Mouse (Mus musculus) midbrain, embryonic 16.5 days (tissue): Measurements from ENCODE around the gene Zfp580. TPM values are rescaled to one million over a fixed set of nuclear protein-coding genes. Genes with fewer than 3 reads are reported as not detected.

Experiments used
- ATAC-seq: fragments of 200-750 bp; cut with Nextera tagmentation; 2 replicates; pipeline ENCODE4 v1.8.0; 2017; ENCODE audit warnings: moderate TSS enrichment
- H3K27ac ChIP-seq: fragments of 300-500 bp; sonication (generic); 2 replicates; pipeline ENCODE4 v1.5.1; 2014; ENCODE audit warnings: mild to moderate bottlenecking, low read length, mixed read lengths
- H3K27me3 ChIP-seq: fragments of 300-500 bp; sonication (generic); 2 replicates; pipeline ENCODE4 v1.6.1; 2014; ENCODE audit warnings: low read depth, low read length, mixed read lengths; ENCODE audit not compliant: control insufficient read depth, insufficient read depth
- H3K36me3 ChIP-seq: fragments of 300-500 bp; sonication (generic); 2 replicates; pipeline ENCODE4 v1.6.1; 2014; ENCODE audit warnings: mild to moderate bottlenecking, low read length, moderate library complexity, mixed read lengths; ENCODE audit not compliant: control insufficient read depth, insufficient read depth
- H3K4me1 ChIP-seq: fragments of 300-500 bp; sonication (generic); 2 replicates; pipeline ENCODE4 v1.6.1; 2014; ENCODE audit warnings: mild to moderate bottlenecking, low read length, mixed read lengths; ENCODE audit not compliant: control insufficient read depth, insufficient read depth
- H3K4me2 ChIP-seq: fragments of 300-500 bp; sonication (generic); 2 replicates; pipeline ENCODE4 v1.6.1; 2014; ENCODE audit warnings: mild to moderate bottlenecking, low read length, mixed read lengths
- H3K4me3 ChIP-seq: fragments of 300-500 bp; sonication (generic); 2 replicates; pipeline ENCODE4 v1.5.1; 2014; ENCODE audit warnings: low read depth, mild to moderate bottlenecking, low read length, moderate library complexity, mixed read lengths
- H3K9ac ChIP-seq: fragments of 300-500 bp; sonication (generic); 2 replicates; pipeline ENCODE4 v1.6.1; 2014; ENCODE audit warnings: low read depth, low read length, mixed read lengths
- H3K9me3 ChIP-seq: fragments of 300-500 bp; sonication (generic); replicated peaks from 2 replicates; pipeline ENCODE4 v1.6.1; 2014; ENCODE audit warnings: mild to moderate bottlenecking, low read length, mixed read lengths; ENCODE audit not compliant: control insufficient read depth, poor library complexity, severe bottlenecking
- WGBS: fragments of 180-500 bp; shearing (Covaris S2); extraction: QIAGEN DNeasy Blood & Tissue Kit; methylation state at CpG from one replicate; pipeline ENCODE4 v1.1.7; 2014; 5-methylcytosine and 5-hydroxymethylcytosine counted together
- polyA plus RNA-seq: library from polyadenylated mRNA; unstranded; fragments of >200 nt; fragmentation: Nextera tagmentation; extraction: Ambion mirVana; gene quantifications from 2 replicates; pipeline ENCODE4 v1.2.1, GENCODE M21; 2015

Zfp580 gene
- polyA plus RNA-seq, 1 experiment from 2014 or later: 117 TPM

GRCm38 (mm10) chr7:5030554-5031275 is 20.6 kb upstream of the Zfp580 start:
- ATAC-seq: no peak
- WGBS: 85% methylated on average over 63 of the region's 63 CpGs
- H3K4me2 ChIP-seq: no peak overlapping the region
- H3K4me3 ChIP-seq: no peak overlapping the region
- H3K4me1 ChIP-seq: no peaks in the 10 kb centered on the region
- no peak overlapping the region for H3K27ac ChIP-seq
- H3K9me3 ChIP-seq: peaks cover 14% of the 10 kb centered on the region
- H3K36me3 ChIP-seq: peaks cover 44% of the 10 kb centered on the region
- no peaks in the 10 kb centered on the region for H3K27me3 ChIP-seq
- H3K9ac ChIP-seq: no peak overlapping the region

DNA sequence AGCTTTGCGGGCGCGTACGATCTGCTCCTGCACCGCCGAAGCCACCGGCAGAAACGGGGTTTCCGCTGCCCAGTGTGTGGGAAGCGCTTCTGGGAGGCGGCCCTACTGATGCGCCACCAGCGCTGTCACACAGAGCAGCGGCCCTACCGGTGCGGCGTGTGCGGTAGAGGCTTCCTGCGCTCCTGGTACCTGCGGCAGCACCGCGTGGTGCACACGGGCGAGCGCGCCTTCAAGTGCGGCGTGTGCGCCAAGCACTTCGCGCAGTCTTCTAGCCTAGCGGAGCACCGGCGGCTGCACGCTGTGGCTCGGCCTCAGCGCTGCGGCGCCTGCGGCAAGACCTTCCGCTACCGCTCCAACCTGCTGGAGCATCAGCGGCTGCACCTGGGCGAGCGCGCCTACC is 19.8 kb upstream of the Zfp580 start:
- 78% methylated on average over 46 of the region's 46 CpGs for WGBS
- Histone ChIP-seq H3K4me3 (no peak overlapping the region), H3K9me3 (peaks cover 14% of the 10 kb centered on the region), H3K4me2 (no peak overlapping the region), H3K27ac (no peak overlapping the region), H3K9ac (no peak overlapping the region), H3K4me1 (no peaks in the 10 kb centered on the region), H3K27me3 (no peaks in the 10 kb centered on the region), H3K36me3 (peaks cover 42% of the 10 kb centered on the region)
- no peak for ATAC-seq

DNA sequence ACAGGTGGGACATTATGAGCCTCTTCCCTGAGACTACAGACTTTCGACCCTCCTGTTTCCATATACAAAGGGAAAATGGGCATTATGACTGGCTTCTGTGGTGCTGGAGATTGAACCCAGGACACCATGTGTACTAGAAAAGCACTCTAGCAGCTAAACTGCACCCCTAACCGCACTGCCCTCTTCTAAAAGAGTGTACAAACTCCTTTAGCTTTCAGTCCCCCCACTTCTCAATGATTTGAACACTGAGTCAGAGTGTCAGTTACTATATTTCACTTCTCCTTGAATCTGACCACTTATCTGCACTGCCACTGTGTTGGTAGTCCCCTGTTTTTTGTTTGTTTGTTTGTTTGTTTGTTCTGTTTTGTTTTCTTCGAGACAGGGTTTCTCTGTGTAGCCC is 17.5 kb upstream of the Zfp580 start, which contains the start of gene 4632433K11Rik:
Gene 4632433K11Rik (plus strand): TSS at position 301 of the 400 bp plus-strand sequence.
- Histone ChIP-seq H3K4me1 (peaks cover 4% of the 10 kb centered on the region; the same call in 1 of the 2 replicates), H3K9me3 (peaks cover 14% of the 10 kb centered on the region), H3K36me3 (peaks cover 41% of the 10 kb centered on the region), H3K4me2 (no peak within 1 kb of the TSS), H3K9ac (no peak within 1 kb of the TSS), H3K27ac (no peak within 1 kb of the TSS), H3K27me3 (no peaks in the 10 kb centered on the region), H3K4me3 (no peak within 1 kb of the TSS)
- WGBS: 92% methylated on average over 3 of the region's 3 CpGs
- ATAC-seq: no peak

DNA sequence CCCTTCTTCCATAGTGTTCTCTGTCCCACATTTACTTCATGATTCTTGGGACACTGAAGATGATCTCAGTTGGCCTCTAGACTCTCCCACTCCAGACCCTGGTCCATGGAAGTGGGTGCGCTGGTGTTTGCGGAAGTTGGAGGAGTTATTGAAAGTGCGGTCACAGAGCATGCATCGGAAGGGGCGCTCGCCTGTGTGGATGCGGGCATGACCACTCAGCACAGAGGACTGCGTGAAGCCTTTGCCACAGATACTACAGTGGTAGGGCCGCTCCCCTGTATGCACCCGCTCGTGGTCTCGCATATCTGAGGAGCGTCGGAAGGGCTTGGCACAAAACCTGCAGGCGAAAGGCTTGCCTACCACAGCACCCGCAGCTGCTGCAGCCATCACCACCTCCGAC is 15.7 kb upstream of the Zfp580 start:
- H3K27ac ChIP-seq: no peak overlapping the region
- ATAC-seq: no peak
- H3K4me1 ChIP-seq: peaks cover 7% of the 10 kb centered on the region; the same call in 1 of the 2 replicates
- H3K36me3 ChIP-seq: peaks cover 23% of the 10 kb centered on the region
- H3K27me3 ChIP-seq: no peaks in the 10 kb centered on the region
- 95% methylated on average over 17 of the region's 17 CpGs for WGBS
- H3K9ac ChIP-seq: no peak overlapping the region
- H3K4me2 ChIP-seq: no peak overlapping the region
- H3K4me3 ChIP-seq: no peak overlapping the region
- peaks cover 7% of the 10 kb centered on the region for H3K9me3 ChIP-seq

DNA sequence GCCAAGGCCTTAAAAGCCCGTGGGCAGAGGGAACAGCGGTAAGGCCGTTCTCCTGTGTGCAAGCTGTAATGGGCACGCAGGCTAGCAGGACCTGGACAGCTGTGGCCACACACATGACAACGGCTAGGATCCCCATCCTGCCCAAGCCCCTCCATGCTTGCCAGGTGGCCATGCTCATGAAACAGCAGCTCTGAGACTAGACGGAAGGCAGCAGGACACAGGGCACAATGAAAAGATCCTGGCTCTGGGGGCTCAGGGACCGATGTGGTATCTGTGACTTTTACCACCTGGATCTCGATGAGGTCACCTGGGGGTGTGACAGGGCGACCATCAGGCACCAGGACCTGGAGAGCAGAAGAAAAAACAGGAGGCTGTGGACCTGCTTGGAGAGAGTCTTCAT is 15.2 kb upstream of the Zfp580 start:
- Histone ChIP-seq H3K4me1 (peaks cover 7% of the 10 kb centered on the region; the same call in 1 of the 2 replicates), H3K27me3 (no peaks in the 10 kb centered on the region), H3K4me2 (no peak overlapping the region), H3K9me3 (peaks cover 2% of the 10 kb centered on the region), H3K4me3 (no peak overlapping the region), H3K9ac (no peak overlapping the region), H3K27ac (no peak overlapping the region), H3K36me3 (peaks cover 18% of the 10 kb centered on the region)
- ATAC-seq: no peak
- 96% methylated on average over 9 of the region's 9 CpGs for WGBS

- peaks cover 9% of the 10 kb centered on the region for H3K36me3 ChIP-seq
- no peak overlapping the region for H3K4me3 ChIP-seq
- H3K9me3 ChIP-seq: no peaks in the 10 kb centered on the region
- no peak overlapping the region for H3K27ac ChIP-seq
- 93% methylated on average over 7 of the region's 7 CpGs for WGBS
- peak overlapping the region; percentile 63; the same call in 1 of the 2 replicates for H3K4me2 ChIP-seq
- ATAC-seq: no peak
- peaks cover 7% of the 10 kb centered on the region; the same call in 1 of the 2 replicates for H3K4me1 ChIP-seq
- H3K9ac ChIP-seq: no peak overlapping the region
- H3K27me3 ChIP-seq: no peaks in the 10 kb centered on the region
Observed at GRCm38 (mm10) chr7:5037026-5037425, 14.3 kb upstream of the Zfp580 start.

GRCm38 (mm10) chr7:5037467-5037866 is 13.9 kb upstream of the Zfp580 start:
- Histone ChIP-seq H3K4me3 (peak overlapping the region; percentile 63), H3K36me3 (peaks cover 6% of the 10 kb centered on the region), H3K4me1 (peaks cover 7% of the 10 kb centered on the region; the same call in 1 of the 2 replicates), H3K27ac (peak overlapping the region; percentile 97), H3K4me2 (peak overlapping the region; percentile 63), H3K9ac (no peak overlapping the region; the same call in 1 of the 2 replicates), H3K9me3 (no peaks in the 10 kb centered on the region), H3K27me3 (no peaks in the 10 kb centered on the region)
- ATAC-seq: no peak
- WGBS: 89% methylated on average over 8 of the region's 8 CpGs

GRCm38 (mm10) chr7:5038109-5038732 is 13.1 kb upstream of the Zfp580 start, which contains the start of gene Zfp784:
Zfp784 (minus strand) TSS chr7:5038446.
- WGBS: under 1% methylated on average over 48 of the region's 48 CpGs
- peak within 1 kb of the TSS; percentile 63 for H3K4me2 ChIP-seq

DNA sequence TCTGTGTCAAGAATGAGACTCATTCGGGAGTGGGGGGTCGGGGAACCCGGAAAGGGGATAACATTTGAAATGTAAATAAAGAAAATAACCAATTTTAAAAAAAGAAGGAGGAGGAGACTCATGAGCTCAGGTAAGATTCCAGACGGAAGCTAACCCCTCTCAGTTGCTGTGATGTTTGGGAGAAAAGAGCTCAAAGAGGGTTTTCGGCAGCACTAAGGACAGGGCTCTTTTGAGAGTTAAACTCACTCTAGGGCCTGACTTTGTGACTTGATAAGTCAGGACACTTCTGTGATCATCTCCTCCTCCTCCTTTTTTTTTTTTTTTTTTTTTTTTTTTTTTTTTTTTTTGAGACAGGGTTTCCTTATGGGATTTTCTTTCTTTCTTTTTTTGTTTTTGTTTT is 12.4 kb upstream of the Zfp580 start:
- Histone ChIP-seq H3K36me3 (0 out of 2 replicates have a peak, but pooled peaks cover under 1% of the 10 kb centered on the region), H3K27me3 (no peaks in the 10 kb centered on the region), H3K9me3 (no peaks in the 10 kb centered on the region), H3K4me2 (peak overlapping the region; percentile 63), H3K4me1 (peaks cover 7% of the 10 kb centered on the region; the same call in 1 of the 2 replicates), H3K27ac (no peak overlapping the region; the same call in 1 of the 2 replicates), H3K9ac (peak overlapping the region; percentile 76), H3K4me3 (peak overlapping the region; percentile 63)
- WGBS: 24% methylated on average over 5 of the region's 5 CpGs
- ATAC-seq: no peak

More at GRCm38 (mm10) chr7:5038109-5038732, 13.1 kb upstream of the Zfp580 start, which contains the start of gene Zfp784:
- no peaks in the 10 kb centered on the region for H3K9me3 ChIP-seq
- H3K36me3 ChIP-seq: peaks cover 3% of the 10 kb centered on the region; the same call in 1 of the 2 replicates
- no peaks in the 10 kb centered on the region for H3K27me3 ChIP-seq
- H3K4me1 ChIP-seq: peaks cover 7% of the 10 kb centered on the region; the same call in 1 of the 2 replicates
- H3K27ac ChIP-seq: peak within 1 kb of the TSS; percentile 97
- peak within 1 kb of the TSS; percentile 76 for H3K9ac ChIP-seq
- H3K4me3 ChIP-seq: peak within 1 kb of the TSS; percentile 63
- peak; percentile 95 for ATAC-seq
